Mouse (Mus musculus) kidney, postnatal 4 days (tissue): ENCODE measurements around the gene Tbc1d20.
A peak's percentile ranks its signal among the peaks of the same experiment; 100 is the strongest.

Experiments
- DNase-seq, 2 experiments: peaks; one replicate each; pipeline ENCODE4 v3.0.0; 2021; ENCODE audit warnings: mixed read lengths in 2 of 2

The Tbc1d20 gene

GRCm38 (mm10) chr2:152327980-152328379, 34.4 kb downstream of the Tbc1d20 start:
- no peak for DNase-seq

DNA sequence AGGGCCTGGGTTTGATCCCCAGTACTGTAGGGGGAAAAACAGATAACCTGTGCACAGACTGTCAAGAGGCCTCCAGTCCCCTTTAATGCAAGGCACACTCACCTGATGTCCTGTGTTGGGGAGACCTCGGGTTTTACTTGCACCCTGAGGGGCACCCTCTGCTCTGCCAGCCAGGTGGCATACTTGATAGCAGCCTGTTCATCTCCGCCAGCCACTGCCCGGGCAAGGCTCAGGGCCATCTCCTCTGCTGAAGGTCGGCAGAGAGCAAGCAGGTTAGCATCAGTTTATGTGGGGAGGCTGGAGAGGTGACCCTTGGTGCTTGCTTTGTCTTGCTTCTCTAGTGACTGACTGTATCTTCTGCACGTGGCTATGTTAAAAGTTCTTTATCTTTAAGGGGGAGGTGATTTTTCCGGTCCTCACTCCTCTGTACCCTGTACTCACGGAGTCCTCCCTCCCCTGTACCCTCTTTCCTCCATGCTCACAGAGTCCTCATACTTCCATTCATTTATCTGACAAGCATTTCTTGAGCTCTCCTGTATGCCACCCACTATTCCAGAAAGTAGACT, 37.3 kb downstream of the Tbc1d20 start:
- DNase-seq: no peak

- peak; percentile 92 to 95 for DNase-seq
Measured at GRCm38 (mm10) chr2:152332101-152332825, 38.6 kb downstream of the Tbc1d20 start, which contains the start of gene Rbck1. Rbck1 (minus strand) TSS chr2:152332653.

GRCm38 (mm10) chr2:152333345-152334006, 39.8 kb downstream of the Tbc1d20 start:
- DNase-seq: no peak

DNA sequence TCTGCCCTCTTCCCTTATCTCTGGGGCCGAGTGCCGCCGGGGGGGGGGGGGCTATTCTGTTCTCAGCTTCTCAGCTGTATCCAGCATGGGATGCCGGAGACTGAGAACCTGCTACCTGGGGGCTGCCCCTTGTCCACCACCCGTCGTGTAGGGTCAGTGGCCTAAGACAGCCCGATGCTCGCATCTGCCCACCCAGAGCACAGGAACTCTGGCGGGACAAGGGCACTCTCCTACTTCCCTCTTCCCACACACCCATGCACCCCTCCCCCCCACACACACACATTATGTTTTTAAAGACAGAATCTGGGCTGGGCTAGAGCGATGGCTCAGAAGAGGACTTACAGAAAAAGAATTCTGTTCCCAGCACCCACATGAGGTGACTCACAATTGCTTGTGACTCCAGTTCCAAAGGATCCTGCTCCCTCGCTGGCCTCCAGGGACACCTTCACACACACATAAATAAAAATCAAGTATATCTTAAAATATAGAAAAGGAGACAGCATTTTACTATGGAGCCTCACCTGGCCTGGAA, 41.7 kb downstream of the Tbc1d20 start:
- no peak for DNase-seq

- DNase-seq: no peak
Measured at GRCm38 (mm10) chr2:152336856-152337255, 43.2 kb downstream of the Tbc1d20 start.

DNA sequence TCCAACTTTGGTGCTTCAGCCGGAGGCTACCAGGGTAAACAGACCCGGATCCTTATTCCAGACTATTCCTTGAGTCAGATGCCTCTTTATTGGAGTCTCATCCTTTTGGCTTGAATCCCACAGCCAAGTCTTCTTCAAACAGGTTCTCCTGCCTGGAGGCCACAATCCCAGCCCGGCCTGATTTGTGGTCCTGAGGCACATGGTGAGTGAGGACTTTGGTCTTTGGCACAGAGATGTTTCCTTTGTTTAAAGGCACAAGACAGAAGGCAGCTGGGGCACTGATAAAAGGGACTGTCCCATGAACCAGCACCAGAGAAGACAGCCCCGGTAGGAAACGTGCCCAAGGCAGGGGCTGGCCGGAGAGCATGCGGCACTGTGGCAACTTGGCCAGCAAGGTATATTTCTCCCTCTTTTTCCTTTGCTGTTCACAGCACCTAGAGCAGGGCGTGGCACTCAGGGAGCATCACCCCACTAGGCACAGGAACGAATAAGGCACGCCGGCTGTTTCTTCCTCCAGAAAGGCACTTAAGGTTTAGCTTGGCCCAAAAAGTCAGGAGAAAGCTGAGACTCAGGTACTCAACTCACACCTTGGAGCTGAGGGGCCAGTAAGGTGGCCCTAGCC, 44.1 kb downstream of the Tbc1d20 start:
- no peak for DNase-seq

DNA sequence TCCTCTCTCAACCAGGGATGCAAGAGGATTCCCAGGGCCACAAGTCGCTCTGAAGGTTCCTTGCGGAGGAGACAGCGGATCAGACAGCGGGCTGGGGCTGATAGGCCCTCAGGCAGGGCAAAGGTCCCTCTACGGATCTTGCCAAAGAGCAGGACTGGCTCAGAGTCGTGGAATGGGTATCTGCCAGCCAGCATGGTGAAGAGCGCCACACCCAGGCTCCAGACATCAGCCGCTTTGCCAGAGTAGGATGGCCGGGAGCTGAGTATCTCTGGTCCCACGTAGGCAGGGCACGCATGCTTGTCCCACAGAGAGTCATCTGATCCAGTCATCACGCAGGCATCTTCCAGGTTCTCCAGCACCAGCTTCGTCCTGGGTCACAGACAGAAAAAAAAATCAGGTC, 44.7 kb downstream of the Tbc1d20 start:
- no peak for DNase-seq

DNA sequence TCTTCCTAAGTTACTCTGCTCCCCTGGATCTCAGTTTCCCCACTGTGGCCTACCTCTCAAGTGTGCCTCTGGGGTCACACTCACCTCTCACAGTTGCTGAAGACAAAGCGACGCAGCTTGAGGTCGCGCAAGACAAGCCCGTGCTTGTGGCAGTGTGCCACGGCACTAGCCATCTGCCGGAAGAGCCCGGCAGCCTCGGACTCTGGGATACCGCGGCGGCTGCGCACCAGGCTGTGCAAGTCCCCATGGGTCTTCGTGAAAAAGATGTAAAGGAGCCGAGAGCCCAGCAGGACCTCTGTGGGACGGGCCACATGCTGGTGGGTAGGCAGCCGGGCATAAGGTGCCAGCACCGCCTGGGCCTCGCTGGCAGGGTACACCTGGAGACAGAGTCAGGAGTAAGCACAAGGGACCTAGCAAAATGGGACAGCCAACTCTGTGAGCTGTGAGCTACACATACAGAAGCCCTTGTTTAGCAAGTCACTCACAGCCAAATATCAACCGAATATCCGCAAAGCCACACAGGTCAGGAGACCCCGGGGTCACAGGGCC, 46.1 kb downstream of the Tbc1d20 start:
- DNase-seq: no peak

- DNase-seq: peak; percentile 86 to 92
Measured at GRCm38 (mm10) chr2:152343329-152344213, 49.9 kb downstream of the Tbc1d20 start, which contains the start of gene Trib3. Trib3 (minus strand) TSS chr2:152344032.

GRCm38 (mm10) chr2:152344361-152344760, 50.7 kb downstream of the Tbc1d20 start:
- peak; percentile 29 to 43 for DNase-seq

DNA sequence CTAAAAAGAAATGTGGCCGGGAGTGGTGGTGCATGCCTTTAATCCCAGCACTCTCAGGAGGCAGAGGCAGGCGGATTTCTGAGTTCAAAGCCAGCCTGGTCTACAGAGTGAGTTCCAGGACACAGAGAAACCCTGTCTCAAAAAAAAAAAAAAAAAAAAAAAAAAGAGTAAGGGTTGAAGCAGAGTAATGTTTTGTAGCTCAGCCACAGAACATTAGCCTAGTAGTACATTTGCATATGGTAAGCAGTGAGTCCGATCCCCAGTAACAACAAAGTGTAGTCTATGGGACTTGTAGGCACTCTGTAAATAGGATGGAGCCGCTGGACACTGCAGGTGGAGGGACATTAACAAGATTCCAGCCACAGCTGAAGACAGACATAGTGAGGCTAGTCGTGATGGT, 51.3 kb downstream of the Tbc1d20 start:
- no peak for DNase-seq

GRCm38 (mm10) chr2:152345393-152345792, 51.8 kb downstream of the Tbc1d20 start:
- peak; percentile 27 to 34 for DNase-seq

DNA sequence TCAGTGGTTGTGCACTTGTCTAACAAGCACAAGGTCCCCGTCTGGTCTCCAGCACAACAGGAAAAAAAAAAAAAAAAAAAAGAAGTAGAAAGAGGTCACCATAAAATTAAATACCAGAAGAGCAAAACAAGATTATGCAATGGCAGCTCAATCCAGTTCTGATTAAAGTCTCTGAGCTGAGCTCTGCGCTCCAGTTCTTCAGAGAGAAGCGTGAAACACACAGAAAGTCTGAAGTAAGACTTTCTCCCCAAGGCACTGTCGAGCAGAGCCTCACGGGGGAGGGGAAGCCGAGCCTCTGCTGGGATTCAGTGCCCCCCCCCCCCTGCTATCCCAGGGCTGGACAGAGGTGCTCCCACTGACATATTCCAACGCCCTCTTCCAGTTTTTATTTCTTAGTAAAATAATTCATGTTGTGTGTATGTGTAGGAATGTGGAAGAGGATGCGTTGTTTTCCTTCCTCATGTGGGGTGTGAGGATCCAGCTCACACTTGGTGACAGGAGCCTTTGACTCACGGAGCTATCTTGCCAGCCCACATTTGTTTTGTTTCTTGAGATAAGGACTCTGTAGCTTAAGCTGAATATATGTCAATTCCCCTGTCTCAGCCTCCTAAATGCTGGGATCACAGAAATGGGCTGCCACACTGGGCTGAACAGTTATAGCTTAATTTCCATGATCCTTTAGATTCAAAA, 53.3 kb downstream of the Tbc1d20 start:
- peak in 1 of 2 experiments; percentile 31 for DNase-seq

GRCm38 (mm10) chr2:152347722-152348121, 54.1 kb downstream of the Tbc1d20 start:
- no peak for DNase-seq

GRCm38 (mm10) chr2:152349205-152349604, 55.6 kb downstream of the Tbc1d20 start:
- no peak for DNase-seq

DNA sequence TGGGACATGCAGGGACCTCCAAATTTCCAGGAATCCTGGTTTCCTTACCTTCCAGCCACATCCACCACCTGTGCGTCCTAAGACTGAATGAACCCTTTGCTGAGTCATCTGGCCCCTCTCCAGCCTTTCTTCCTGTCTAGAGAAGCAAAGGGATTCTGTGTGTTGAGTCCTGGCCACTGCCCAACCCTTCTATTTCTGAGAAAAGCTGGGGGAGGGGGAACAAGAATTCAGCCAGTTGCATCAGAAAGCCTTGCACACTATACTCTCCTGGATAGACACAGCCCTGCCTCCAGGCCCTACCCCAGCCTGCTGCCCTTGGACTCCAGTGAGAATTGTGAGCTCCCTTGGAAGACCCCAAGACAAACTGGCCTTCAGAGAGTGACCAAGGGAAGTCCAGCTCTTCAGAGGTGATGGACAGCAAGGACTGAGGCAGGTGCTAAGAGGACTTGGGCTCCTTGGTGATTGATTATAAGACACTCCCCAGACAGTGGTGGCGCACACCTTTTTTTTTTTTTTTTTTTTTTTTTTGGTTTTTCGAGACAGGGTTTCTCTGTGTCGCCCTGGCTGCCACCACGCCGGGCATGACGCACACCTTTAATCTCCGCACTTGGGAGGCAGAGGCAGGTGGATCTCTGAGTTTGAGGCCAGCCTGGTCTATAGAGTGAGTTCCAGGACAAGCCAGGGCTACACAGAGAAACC, 56.4 kb downstream of the Tbc1d20 start:
- peak; percentile 59 to 71 for DNase-seq

GRCm38 (mm10) chr2:152357254-152357653, 63.6 kb downstream of the Tbc1d20 start:
- DNase-seq: no peak

GRCm38 (mm10) chr2:152358977-152359376, 65.3 kb downstream of the Tbc1d20 start:
- DNase-seq: peak in 1 of 2 experiments; percentile 32

- peak in 1 of 2 experiments; percentile 46 for DNase-seq
Measured at GRCm38 (mm10) chr2:152359616-152360015, 66.0 kb downstream of the Tbc1d20 start.
